Mouse (Mus musculus) kidney, embryonic 14.5 days (tissue): Measurements from ENCODE around the gene Aktip. TPM values are rescaled to one million over a fixed set of nuclear protein-coding genes. Genes with fewer than 3 reads are reported as not detected.
A peak's percentile ranks its signal among the peaks of the same experiment; 100 is the strongest.

Experiments
- ATAC-seq: fragments of 200-750 bp; cut with Nextera tagmentation; 2 replicates; pipeline ENCODE4 v1.8.0; 2017; ENCODE audit warnings: moderate number of reproducible peaks, mild to moderate bottlenecking, moderate TSS enrichment, moderate library complexity; ENCODE audit not compliant: low FRiP score, low TSS enrichment
- H3K27ac ChIP-seq: fragments of 300-500 bp; sonication (generic); 2 replicates; pipeline ENCODE4 v1.5.1; 2014; ENCODE audit warnings: low read depth, mild to moderate bottlenecking, low read length, moderate library complexity, mixed read lengths
- H3K27me3 ChIP-seq: fragments of 300-500 bp; sonication (generic); 2 replicates; pipeline ENCODE4 v1.6.1; 2014; ENCODE audit warnings: mild to moderate bottlenecking, low read length; ENCODE audit not compliant: control insufficient read depth, insufficient read depth
- H3K36me3 ChIP-seq: fragments of 300-500 bp; sonication (generic); 2 replicates; pipeline ENCODE4 v1.6.1; 2014; ENCODE audit warnings: low read length, mixed read lengths; ENCODE audit not compliant: control insufficient read depth, insufficient read depth
- H3K4me1 ChIP-seq: fragments of 300-500 bp; sonication (generic); 2 replicates; pipeline ENCODE4 v1.6.1; 2014; ENCODE audit warnings: low read length, mixed read lengths; ENCODE audit not compliant: control insufficient read depth, insufficient read depth
- H3K4me2 ChIP-seq: fragments of 300-500 bp; sonication (generic); replicated peaks from 2 replicates; pipeline ENCODE4 v1.6.1; 2014; ENCODE audit warnings: low read depth, mild to moderate bottlenecking, low read length
- H3K4me3 ChIP-seq: fragments of 300-500 bp; sonication (generic); 2 replicates; pipeline ENCODE4 v1.5.1; 2014; ENCODE audit warnings: mild to moderate bottlenecking, low read length
- H3K9ac ChIP-seq: fragments of 300-500 bp; sonication (generic); 2 replicates; pipeline ENCODE4 v1.6.1; 2014; ENCODE audit warnings: low read depth, mild to moderate bottlenecking, low read length, moderate library complexity
- H3K9me3 ChIP-seq: fragments of 300-500 bp; sonication (generic); 2 replicates; pipeline ENCODE4 v1.6.1; 2016; ENCODE audit warnings: low read length; ENCODE audit not compliant: control insufficient read depth
- WGBS: fragments of 180-500 bp; shearing (Covaris S2); extraction: QIAGEN DNeasy Blood & Tissue Kit; methylation state at CpG from one replicate; pipeline ENCODE4 v1.1.7; 2014; 5-methylcytosine and 5-hydroxymethylcytosine counted together
- polyA plus RNA-seq: library from polyadenylated mRNA; unstranded; fragments of >200 nt; fragmentation: Nextera tagmentation; extraction: Ambion mirVana; gene quantifications from 2 replicates; pipeline ENCODE4 v1.2.1, GENCODE M21; 2014

Gene Aktip
- polyA plus RNA-seq, 1 experiment from 2014 or later = 69.5 TPM

DNA sequence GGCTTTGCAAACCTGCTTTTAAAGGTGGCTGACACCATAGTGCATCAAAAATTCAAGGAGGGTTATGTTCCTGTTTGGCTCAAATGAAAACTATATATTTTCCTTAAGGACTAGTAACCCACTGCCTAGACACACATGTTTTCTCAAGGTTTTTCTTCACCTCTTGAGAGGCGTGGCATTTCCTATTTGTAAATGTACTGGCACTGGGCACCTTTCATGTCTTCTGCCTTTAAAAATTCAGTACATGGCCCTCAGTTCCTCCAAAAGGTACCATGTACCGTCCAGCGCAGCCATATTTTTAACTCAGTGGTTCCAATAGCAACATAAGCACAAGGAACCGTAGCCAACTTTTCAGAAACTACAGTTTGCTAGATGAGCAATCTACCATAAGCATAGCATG, 67.0 kb downstream of the Aktip start:
- no peak for ATAC-seq
- H3K9ac ChIP-seq = peak overlapping the region; percentile 75; the same call in 1 of the 2 replicates
- peaks cover 10% of the 10 kb centered on the region for H3K4me1 ChIP-seq
- no peaks in the 10 kb centered on the region for H3K9me3 ChIP-seq
- H3K36me3 ChIP-seq = peaks cover 19% of the 10 kb centered on the region
- no peaks in the 10 kb centered on the region for H3K27me3 ChIP-seq
- no peak overlapping the region for H3K27ac ChIP-seq
- peak overlapping the region; percentile 73 for H3K4me3 ChIP-seq
- H3K4me2 ChIP-seq = peak overlapping the region; percentile 77
- WGBS = 75% methylated on average over 4 of the region's 4 CpGs

DNA sequence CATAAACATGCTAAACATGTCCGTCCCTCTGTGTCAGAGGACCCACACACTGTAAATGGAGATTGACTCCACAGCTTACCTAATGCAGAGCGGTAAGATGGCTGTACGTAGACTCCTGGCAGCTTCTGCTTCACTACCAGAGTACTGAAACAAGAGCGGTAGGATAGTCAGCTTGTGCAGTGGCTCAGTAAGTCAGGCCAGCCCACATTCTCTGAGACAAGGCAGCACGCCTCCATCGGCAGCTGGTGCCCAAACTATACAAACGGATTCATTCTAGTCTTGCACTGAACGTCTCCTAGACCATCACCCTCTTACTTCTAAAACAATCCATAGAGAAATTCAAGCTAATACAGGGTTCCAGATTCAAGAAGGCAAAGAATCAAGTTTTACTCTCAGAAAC, 73.0 kb downstream of the Aktip start:
- WGBS = 94% methylated on average over 8 of the region's 8 CpGs
- no peak overlapping the region for H3K4me2 ChIP-seq
- peaks cover 72% of the 10 kb centered on the region for H3K36me3 ChIP-seq

DNA sequence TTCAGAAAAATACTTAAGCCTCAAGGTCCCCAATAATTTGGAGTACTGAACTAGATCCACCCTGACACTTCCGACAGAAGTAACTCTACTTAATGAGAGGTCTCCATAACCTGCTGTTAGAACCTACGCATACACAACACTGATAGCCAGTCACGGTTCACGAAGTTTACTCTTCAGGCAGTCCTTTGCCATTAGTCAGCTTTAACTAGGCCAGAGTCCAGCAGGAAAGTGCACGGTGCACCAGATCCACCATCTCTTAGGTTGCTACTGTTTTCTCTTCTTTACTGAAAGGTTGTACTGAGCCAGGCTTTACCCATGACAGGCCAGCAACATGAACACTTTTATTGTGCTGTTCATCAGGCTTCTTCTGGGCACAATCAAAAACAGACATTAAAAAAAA, 75.5 kb downstream of the Aktip start:
- 87% methylated on average over 5 of the region's 5 CpGs for WGBS
- peaks cover 90% of the 10 kb centered on the region for H3K36me3 ChIP-seq
- no peaks in the 10 kb centered on the region for H3K27me3 ChIP-seq
- H3K4me3 ChIP-seq = no peak overlapping the region
- H3K9ac ChIP-seq = no peak overlapping the region
- H3K27ac ChIP-seq = no peak overlapping the region
- no peak overlapping the region for H3K4me2 ChIP-seq
- H3K4me1 ChIP-seq = no peaks in the 10 kb centered on the region
- H3K9me3 ChIP-seq = no peaks in the 10 kb centered on the region
- no peak for ATAC-seq

More for the DNA sequence above, 73.0 kb downstream of the Aktip start:
- H3K27ac ChIP-seq = no peak overlapping the region
- no peak for ATAC-seq
- no peaks in the 10 kb centered on the region for H3K4me1 ChIP-seq
- H3K9me3 ChIP-seq = no peaks in the 10 kb centered on the region
- H3K4me3 ChIP-seq = no peak overlapping the region
- no peaks in the 10 kb centered on the region for H3K27me3 ChIP-seq
- no peak overlapping the region for H3K9ac ChIP-seq

DNA sequence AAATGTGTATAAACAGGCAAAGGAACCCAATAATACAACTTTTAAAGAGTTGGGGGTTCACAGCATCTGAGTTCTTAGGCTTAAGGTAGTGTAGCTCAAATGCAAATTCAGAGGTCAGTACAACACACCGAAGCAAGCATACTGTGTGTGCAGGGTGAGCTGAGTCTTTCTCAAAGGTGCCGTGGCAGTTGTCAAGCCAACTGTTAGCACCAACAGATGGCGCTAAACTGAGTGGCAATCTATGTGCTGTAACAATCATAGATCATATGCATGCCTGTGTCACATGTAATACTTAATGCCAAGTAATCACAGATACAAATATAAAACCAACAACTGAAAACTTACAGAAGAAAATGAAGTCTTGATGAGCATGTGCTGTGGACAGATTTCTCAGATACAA, 81.6 kb downstream of the Aktip start:
- H3K27me3 ChIP-seq = no peaks in the 10 kb centered on the region
- no peaks in the 10 kb centered on the region for H3K9me3 ChIP-seq
- ATAC-seq = no peak
- H3K9ac ChIP-seq = no peak overlapping the region
- H3K4me2 ChIP-seq = no peak overlapping the region
- WGBS = 77% methylated on average over 3 of the region's 3 CpGs
- peaks cover 71% of the 10 kb centered on the region for H3K36me3 ChIP-seq
- H3K4me1 ChIP-seq = no peaks in the 10 kb centered on the region
- H3K27ac ChIP-seq = no peak overlapping the region
- H3K4me3 ChIP-seq = no peak overlapping the region

DNA sequence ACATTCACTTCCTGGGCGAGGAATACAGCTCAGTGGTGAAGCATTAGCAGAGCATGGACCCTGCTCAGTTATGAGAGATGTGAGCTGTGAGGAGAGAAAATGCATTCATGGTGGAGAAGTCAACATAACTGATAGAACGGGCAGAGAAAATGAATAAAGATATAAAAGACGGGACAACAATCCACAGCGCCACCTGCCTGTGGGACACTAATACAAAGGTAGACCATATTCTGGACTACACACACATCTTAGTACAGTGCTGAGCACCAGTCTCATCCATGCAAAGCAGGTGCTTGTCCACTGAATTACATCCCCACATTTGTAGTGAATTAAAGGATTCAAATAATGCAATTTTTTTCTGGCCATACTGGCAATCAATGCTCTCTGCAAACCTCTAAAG, 82.2 kb downstream of the Aktip start:
- Histone ChIP-seq H3K27me3 (no peaks in the 10 kb centered on the region), H3K27ac (no peak overlapping the region), H3K36me3 (peaks cover 70% of the 10 kb centered on the region), H3K9me3 (no peaks in the 10 kb centered on the region), H3K4me2 (no peak overlapping the region), H3K9ac (no peak overlapping the region), H3K4me1 (no peaks in the 10 kb centered on the region), H3K4me3 (no peak overlapping the region)
- 97% methylated on average over 4 of the region's 4 CpGs for WGBS
- ATAC-seq = no peak

DNA sequence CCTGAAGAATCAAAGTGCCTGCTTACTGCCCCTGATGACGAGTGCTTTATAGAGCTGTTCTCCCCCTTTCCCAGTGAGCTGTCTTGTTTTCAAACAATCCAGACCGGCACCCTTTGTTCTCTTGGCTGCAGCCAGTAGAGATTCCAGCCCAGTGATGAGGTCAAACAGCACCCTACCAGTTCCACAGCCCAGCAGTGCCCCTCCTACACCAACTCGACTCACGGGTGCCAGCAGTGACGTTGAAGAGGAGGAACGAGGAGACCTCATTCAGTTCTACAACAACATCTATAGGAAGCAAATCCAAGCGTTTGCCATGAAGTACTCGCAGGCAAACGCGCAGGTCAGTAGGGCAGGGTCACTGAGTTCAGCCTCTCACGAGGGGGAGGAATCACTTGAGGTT, 84.9 kb downstream of the Aktip start:
- peaks cover 54% of the 10 kb centered on the region for H3K36me3 ChIP-seq
- no peaks in the 10 kb centered on the region for H3K9me3 ChIP-seq
- no peaks in the 10 kb centered on the region for H3K4me1 ChIP-seq
- 45% methylated on average over 11 of the region's 11 CpGs for WGBS
- H3K27ac ChIP-seq = no peak overlapping the region
- no peaks in the 10 kb centered on the region for H3K27me3 ChIP-seq
- no peak overlapping the region for H3K9ac ChIP-seq
- no peak overlapping the region for H3K4me2 ChIP-seq
- H3K4me3 ChIP-seq = no peak overlapping the region
- no peak for ATAC-seq

DNA sequence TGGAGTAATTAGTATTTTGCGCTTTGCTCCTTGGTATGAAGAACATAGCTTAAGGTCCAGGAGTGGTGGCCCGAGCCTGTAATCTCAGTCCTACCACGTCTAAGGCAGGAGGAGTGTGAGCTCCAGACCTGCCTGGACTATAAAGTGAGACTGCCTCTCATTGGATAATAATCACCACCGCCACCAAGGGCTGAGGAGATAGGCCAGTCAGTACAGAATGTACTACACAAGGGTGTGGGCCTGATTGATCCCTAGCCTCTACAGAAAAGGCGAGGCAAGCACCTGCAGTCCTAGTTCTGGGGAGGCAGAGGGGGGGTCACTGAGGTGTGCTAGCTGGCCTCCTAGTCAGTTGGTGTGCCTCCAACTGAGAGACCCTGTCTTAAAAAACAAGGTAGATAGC, 85.3 kb downstream of the Aktip start:
- 92% methylated on average over 5 of the region's 5 CpGs for WGBS
- ATAC-seq = no peak
- H3K9me3 ChIP-seq = no peaks in the 10 kb centered on the region
- H3K9ac ChIP-seq = no peak overlapping the region
- peaks cover 49% of the 10 kb centered on the region for H3K36me3 ChIP-seq
- no peaks in the 10 kb centered on the region for H3K27me3 ChIP-seq
- H3K27ac ChIP-seq = no peak overlapping the region
- H3K4me2 ChIP-seq = no peak overlapping the region
- H3K4me1 ChIP-seq = no peaks in the 10 kb centered on the region
- no peak overlapping the region for H3K4me3 ChIP-seq

DNA sequence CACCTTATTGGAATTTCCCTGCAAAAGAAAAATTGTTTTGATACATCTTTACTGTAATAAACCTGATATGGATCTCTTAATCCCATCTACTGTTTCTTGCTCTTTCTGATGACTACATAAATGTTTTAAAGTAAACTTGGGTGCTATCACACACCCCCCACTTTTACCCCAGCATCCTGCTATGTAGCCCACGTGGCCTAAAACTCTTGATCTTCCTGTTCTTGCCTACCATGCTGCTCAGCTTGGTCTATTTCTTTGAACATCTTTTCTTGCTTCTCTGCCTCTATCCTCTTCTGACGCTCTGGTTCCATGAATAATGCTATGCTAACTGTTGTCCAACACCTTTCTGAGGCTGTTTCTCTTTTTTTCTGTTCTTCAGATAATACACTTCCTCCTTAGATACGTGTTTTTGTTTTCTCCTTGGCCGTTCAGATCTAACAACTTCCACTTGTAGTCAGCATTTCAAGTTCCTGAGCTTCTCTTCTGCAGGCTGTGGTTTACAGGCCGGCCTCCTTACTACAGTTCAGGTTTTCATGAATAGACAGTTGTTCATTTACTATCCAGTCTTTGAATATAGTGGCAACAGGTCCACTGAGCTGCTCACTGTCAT, 87.8 kb downstream of the Aktip start:
- Histone ChIP-seq H3K9me3 (no peaks in the 10 kb centered on the region), H3K4me1 (no peaks in the 10 kb centered on the region), H3K9ac (no peak overlapping the region), H3K4me2 (no peak overlapping the region), H3K27ac (no peak overlapping the region), H3K27me3 (no peaks in the 10 kb centered on the region), H3K4me3 (no peak overlapping the region), H3K36me3 (peaks cover 38% of the 10 kb centered on the region)
- 85% methylated on average over 5 of the region's 5 CpGs for WGBS
- ATAC-seq = no peak

DNA sequence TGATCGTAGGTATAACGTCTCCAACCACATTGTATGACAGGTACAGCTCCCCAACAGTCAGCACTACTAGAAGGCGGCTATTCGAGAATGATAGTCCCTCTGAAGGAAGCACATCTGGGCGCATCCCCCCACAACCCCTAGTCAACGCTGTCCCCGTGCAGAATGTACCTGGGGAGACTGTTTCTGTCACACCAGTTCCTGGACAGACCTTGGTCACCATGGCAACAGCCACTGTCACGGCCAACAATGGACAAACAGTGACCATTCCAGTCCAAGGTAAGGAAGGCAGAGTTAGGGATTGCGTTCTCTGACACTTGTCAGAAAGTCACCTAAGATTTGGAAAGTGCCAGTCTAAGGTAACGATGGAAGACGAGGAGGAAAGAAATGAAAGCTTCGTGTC, 93.5 kb downstream of the Aktip start:
- Histone ChIP-seq H3K36me3 (peaks cover 24% of the 10 kb centered on the region; the same call in 1 of the 2 replicates), H3K4me1 (no peaks in the 10 kb centered on the region), H3K9ac (no peak overlapping the region), H3K27me3 (no peaks in the 10 kb centered on the region), H3K9me3 (no peaks in the 10 kb centered on the region), H3K4me3 (no peak overlapping the region), H3K4me2 (no peak overlapping the region), H3K27ac (no peak overlapping the region)
- WGBS = 90% methylated on average over 12 of the region's 12 CpGs
- no peak for ATAC-seq
